ENCODE assay signal across 24 mouse cellular contexts in genomic region chr2:73379656-73380055, GRCm38 (mm10). TPM values are rescaled to one million over a fixed set of nuclear protein-coding genes. Genes with fewer than 3 reads are reported as not detected.
DNase-seq lines count a peak whose midpoint lies in the region; ATAC-seq and TF ChIP-seq lines count a peak whose summit lies in the region.
"Had no signal": no experiment of that assay in that cellular context is flagged by ENCODE, and none has a peak within 500 bp of the region (broad histone marks: within the 10 kb centered on the region; RNA-seq: fewer than 3 reads in every experiment).

No protein-coding gene starts in this region.

- H3K4me2 ChIP-seq in lung, embryonic 15.5 days = no peak overlapping the region
- H3K4me2 ChIP-seq: embryonic facial prominence, embryonic 15.5 days; heart, embryonic 13.5 days; hindbrain, embryonic 12.5 days had no signal

- H3K4me1 ChIP-seq in lung, embryonic 15.5 days = 0 out of 2 replicates have a peak, but pooled peaks cover 5% of the 10 kb centered on the region
- H3K4me1 ChIP-seq in olfactory bulb, adult 2 months (ENCODE audit: control insufficient read depth, insufficient read depth, low read length) = peaks cover 6% of the 10 kb centered on the region; the same call in 1 of the 2 replicates
- H3K4me1 ChIP-seq: forebrain, embryonic 10.5 days; hindbrain, embryonic 12.5 days had no signal

- no peaks in the 10 kb centered on the region for H3K27me3 ChIP-seq in lung, embryonic 15.5 days
- H3K27me3 ChIP-seq: CH12.LX; embryonic facial prominence, embryonic 15.5 days; hindbrain, embryonic 12.5 days; Patski had no signal

- TF ChIP-seq POLR2A in olfactory bulb, adult 2 months (IDR thresholded peaks at IDR 0.05; ENCODE audit: insufficient read depth, low read depth, low read length) = no peak

- TF ChIP-seq CTCF in layer of hippocampus, adult 2 months (conservative IDR thresholded peaks at IDR 0.05) = no peak
- TF ChIP-seq CTCF in olfactory bulb, adult 2 months (IDR thresholded peaks at IDR 0.05; ENCODE audit: insufficient read depth, low read depth, low read length) = no peak

- no peak overlapping the region for H3K4me3 ChIP-seq in layer of hippocampus, adult 2 months
- H3K4me3 ChIP-seq in lung, embryonic 15.5 days = no peak overlapping the region
- no peak overlapping the region for H3K4me3 ChIP-seq in olfactory bulb, adult 2 months (ENCODE audit: insufficient read depth, low read depth, low read length)
- H3K4me3 ChIP-seq: embryonic facial prominence, embryonic 15.5 days; erythroblast, embryonic 14.5 days; forebrain, embryonic 10.5 days; heart, adult 2 months; heart, embryonic 13.5 days; hindbrain, embryonic 12.5 days had no signal

- no peak overlapping the region for H3K9ac ChIP-seq in lung, embryonic 15.5 days
- H3K9ac ChIP-seq: embryonic facial prominence, embryonic 15.5 days; heart, embryonic 13.5 days; hindbrain, embryonic 12.5 days had no signal

- H3K27ac ChIP-seq in layer of hippocampus, adult 2 months = peak overlapping the region; percentile 72
- H3K27ac ChIP-seq in lung, embryonic 15.5 days = peak overlapping the region; percentile 67
- H3K27ac ChIP-seq in olfactory bulb, adult 2 months (ENCODE audit: insufficient read depth, low read depth, low read length) = peak overlapping the region; percentile 58; the same call in 1 of the 2 replicates
- H3K27ac ChIP-seq: embryonic facial prominence, embryonic 15.5 days; forebrain, embryonic 10.5 days; heart, adult 2 months; heart, embryonic 13.5 days; hindbrain, embryonic 12.5 days had no signal

- DNase-seq in heart, adult 11 months = peak; percentile 61
- DNase-seq in heart, postnatal 14 days = no peak
- DNase-seq in layer of hippocampus, adult 2 months (ENCODE audit: low spot score in 2 of 2) = no peak
- DNase-seq in layer of hippocampus, adult 8-10 months (ENCODE audit: low spot score in 2 of 2) = no peak
- DNase-seq in lung, adult 18-20 months = no peak
- DNase-seq: adrenal gland, adult 2 months; adrenal gland, postnatal 25 days; cerebellum, adult 18-20 months; cerebellum, adult 9-11 months; cerebellum, postnatal 36 days; heart, adult 2 months; heart, postnatal 4 days had no signal

- WGBS in lung, embryonic 15.5 days = 51% methylated on average over 5 of the region's 5 CpGs
- WGBS in olfactory bulb, adult 2 months = 62% methylated on average over 5 of the region's 5 CpGs

- ATAC-seq in lung, embryonic 15.5 days (ENCODE audit: borderline replicate concordance, extremely low read depth, low FRiP score, low TSS enrichment) = no peak
- ATAC-seq: activated CD4-positive, CD25-positive, alpha-beta regulatory T cell, adult 4 months; forebrain, embryonic 14.5 days; hindbrain, embryonic 16.5 days; Patski had no signal

- intact Hi-C loops in heart, postnatal 14 days (cut with DNase I) = no loop called here

- H3K36me3 ChIP-seq in lung, embryonic 15.5 days = no peaks in the 10 kb centered on the region
- H3K36me3 ChIP-seq: embryonic facial prominence, embryonic 15.5 days; forebrain, embryonic 10.5 days; heart, embryonic 13.5 days; hindbrain, embryonic 12.5 days had no signal

- no peaks in the 10 kb centered on the region for H3K9me3 ChIP-seq in lung, embryonic 15.5 days
- H3K9me3 ChIP-seq: embryonic facial prominence, embryonic 15.5 days; forebrain, embryonic 10.5 days; heart, embryonic 13.5 days; hindbrain, embryonic 12.5 days had no signal

RNA-seq across cellular contexts. Expression of gene Gpr155, which starts 6.7 kb away (rescaled TPM):
- total RNA-seq in heart, postnatal 14 days (2021) = 10 to 100 TPM; 10.8 to 11.1 TPM
- 10 to 100 TPM; 58.1 to 65.6 TPM for total RNA-seq in layer of hippocampus, adult 2 months (2021)
- 10 to 100 TPM; 54.1 to 70.5 (median 58.2) TPM for total RNA-seq in layer of hippocampus, adult 8-10 months (2022)
- 6.3 and 6.4 TPM in 2 replicates for polyA plus RNA-seq in lung, embryonic 15.5 days (2015; fragmentation: Nextera tagmentation; extraction: Ambion mirVana)
- not detected in 2 replicates for polyA plus RNA-seq in olfactory bulb, adult 2 months (2012; ENCODE audit: insufficient read depth, insufficient read length, low replicate concordance, missing spikeins)

Comparison
In these comparisons a context has a peak if more than half of its experiments do, and no peak if none do; other contexts are left out.
1. RNA of gene Gpr155, which starts 6.7 kb away (total RNA-seq): 58.1 to 65.6 TPM in layer of hippocampus, adult 2 months and 54.1 to 70.5 TPM in layer of hippocampus, adult 8-10 months; 10.8 to 11.1 TPM in heart, postnatal 14 days; every median in the first group is over 4 times any median in the second.
2. Peak in every context shown above with its lines, with median percentiles within 50 percentile points of each other: H3K27ac ChIP-seq.